Comparison of ENCODE assay signal across 17 mouse cellular contexts in genomic region chr4:97941616-97942015, GRCm38 (mm10).
DNase-seq lines count a peak whose midpoint lies in the region; ATAC-seq and TF ChIP-seq lines count a peak whose summit lies in the region.
"Had no signal": no experiment of that assay in that cellular context is flagged by ENCODE, and none has a peak within 500 bp of the region (broad histone marks: within the 10 kb centered on the region; RNA-seq: fewer than 3 reads in every experiment).

No protein-coding gene starts in this region.

- no peak for TF ChIP-seq CTCF in lung, embryonic 14.5 days (IDR thresholded peaks at IDR 0.05; ENCODE audit: low read depth)
- TF ChIP-seq CTCF in lung, adult 2 months (IDR thresholded peaks at IDR 0.05; ENCODE audit: insufficient read depth, low read length), result no peak

- H3K9ac ChIP-seq in lung, embryonic 14.5 days, result no peak overlapping the region
- no peak overlapping the region for H3K9ac ChIP-seq in intestine, embryonic 15.5 days
- no peak overlapping the region for H3K9ac ChIP-seq in stomach, embryonic 16.5 days (ENCODE audit: low read length)
- H3K9ac ChIP-seq: heart, embryonic 12.5 days; hindbrain, embryonic 13.5 days; midbrain, embryonic 12.5 days had no signal

- H3K4me2 ChIP-seq in lung, embryonic 14.5 days, result no peak overlapping the region
- no peak overlapping the region for H3K4me2 ChIP-seq in intestine, embryonic 15.5 days (replicated peaks)
- H3K4me2 ChIP-seq in stomach, embryonic 16.5 days (ENCODE audit: low read depth, low read length), result no peak overlapping the region
- H3K4me2 ChIP-seq: heart, embryonic 12.5 days; hindbrain, embryonic 13.5 days; midbrain, embryonic 12.5 days had no signal

- H3K4me1 ChIP-seq in lung, embryonic 14.5 days (ENCODE audit: insufficient read depth), result peaks cover 20% of the 10 kb centered on the region
- H3K4me1 ChIP-seq in lung, adult 2 months (ENCODE audit: control insufficient read depth, insufficient read depth, low read length), result peaks cover 9% of the 10 kb centered on the region
- H3K4me1 ChIP-seq in intestine, embryonic 15.5 days (replicated peaks), result peaks cover 8% of the 10 kb centered on the region; the same call in 1 of the 2 replicates
- H3K4me1 ChIP-seq in stomach, embryonic 16.5 days (ENCODE audit: control insufficient read depth, insufficient read depth, low read length), result peaks cover 16% of the 10 kb centered on the region; the same call in 1 of the 2 replicates

- H3K27ac ChIP-seq in lung, embryonic 14.5 days (ENCODE audit: low read depth), result peak overlapping the region; percentile 61; the same call in 1 of the 2 replicates
- 0 out of 2 replicates have a peak overlapping the region, but pooled peaks have one; percentile 3 for H3K27ac ChIP-seq in intestine, embryonic 15.5 days
- peak overlapping the region; percentile 74 for H3K27ac ChIP-seq in stomach, embryonic 16.5 days (ENCODE audit: low read length)
- H3K27ac ChIP-seq: hindbrain, embryonic 13.5 days; midbrain, embryonic 12.5 days had no signal

- H3K27me3 ChIP-seq in lung, embryonic 14.5 days (ENCODE audit: insufficient read depth, low read length), result no peaks in the 10 kb centered on the region
- H3K27me3 ChIP-seq in intestine, embryonic 15.5 days (replicated peaks), result no peaks in the 10 kb centered on the region
- H3K27me3 ChIP-seq in stomach, embryonic 16.5 days (ENCODE audit: control insufficient read depth, insufficient read depth, low read length), result no peaks in the 10 kb centered on the region
- H3K27me3 ChIP-seq: heart, embryonic 12.5 days; hindbrain, embryonic 13.5 days; midbrain, embryonic 12.5 days; Patski had no signal

- no peaks in the 10 kb centered on the region for H3K9me3 ChIP-seq in lung, embryonic 14.5 days (ENCODE audit: low read depth, low read length)
- H3K9me3 ChIP-seq in intestine, embryonic 15.5 days, result no peaks in the 10 kb centered on the region
- no peaks in the 10 kb centered on the region; the same call in 1 of the 2 replicates for H3K9me3 ChIP-seq in stomach, embryonic 16.5 days (replicated peaks; ENCODE audit: control insufficient read depth, low read length)
- H3K9me3 ChIP-seq: heart, embryonic 12.5 days; hindbrain, embryonic 13.5 days; midbrain, embryonic 12.5 days had no signal

- intact Hi-C loops in heart, postnatal 14 days (cut with DNase I), result no loop called here

- no peak for TF ChIP-seq POLR2A in lung, adult 2 months (IDR thresholded peaks at IDR 0.05; ENCODE audit: borderline replicate concordance, extremely low read depth, low read depth, low read length)

- peak; percentile 68 for DNase-seq in heart, adult 11 months
- no peak for DNase-seq in heart, postnatal 14 days
- no peak for DNase-seq in lung, embryonic 14.5 days
- no peak for DNase-seq in lung, adult 2 months
- DNase-seq: adrenal gland, postnatal 25 days; cerebellum, adult 8-10 months; gastrocnemius, postnatal 14 days; kidney, adult 11 months; kidney, postnatal 10 days; lung, adult 18-20 months had no signal

- WGBS in lung, embryonic 14.5 days, result 57% methylated on average over 8 of the region's 8 CpGs
- 77% methylated on average over 8 of the region's 8 CpGs for WGBS in lung, adult 2 months
- WGBS in intestine, embryonic 15.5 days, result 43% methylated on average over 8 of the region's 8 CpGs
- 53% methylated on average over 8 of the region's 8 CpGs for WGBS in stomach, embryonic 16.5 days

- H3K36me3 ChIP-seq in lung, embryonic 14.5 days (ENCODE audit: insufficient read depth), result no peaks in the 10 kb centered on the region
- no peaks in the 10 kb centered on the region for H3K36me3 ChIP-seq in intestine, embryonic 15.5 days
- no peaks in the 10 kb centered on the region for H3K36me3 ChIP-seq in stomach, embryonic 16.5 days (ENCODE audit: control insufficient read depth, insufficient read depth, low read length)
- H3K36me3 ChIP-seq: hindbrain, embryonic 13.5 days; midbrain, embryonic 12.5 days had no signal

- no peak overlapping the region for H3K4me3 ChIP-seq in lung, embryonic 14.5 days (ENCODE audit: low read depth, low read length)
- no peak overlapping the region for H3K4me3 ChIP-seq in lung, adult 2 months (replicated peaks; ENCODE audit: extremely low read depth, low read depth, low read length)
- H3K4me3 ChIP-seq in intestine, embryonic 15.5 days (replicated peaks), result no peak overlapping the region
- H3K4me3 ChIP-seq in stomach, embryonic 16.5 days (replicated peaks; ENCODE audit: low read length), result no peak overlapping the region
- H3K4me3 ChIP-seq: heart, embryonic 12.5 days; hindbrain, embryonic 13.5 days; midbrain, embryonic 12.5 days had no signal

- no peak for ATAC-seq in lung, embryonic 14.5 days (ENCODE audit: insufficient read depth)
- no peak for ATAC-seq in intestine, embryonic 15.5 days
- ATAC-seq in stomach, embryonic 16.5 days (ENCODE audit: insufficient read depth, low FRiP score), result no peak
- ATAC-seq in cerebellum, adult (ENCODE audit: insufficient number of reproducible peaks, low FRiP score, low TSS enrichment), result no peak
- ATAC-seq: Patski had no signal

Comparison
In these comparisons a context has a peak if more than half of its experiments do, and no peak if none do; other contexts are left out.
1. H3K27ac ChIP-seq: peak in every context shown above with its lines; median percentile 74 in stomach, embryonic 16.5 days; 61 in lung, embryonic 14.5 days; 3 in intestine, embryonic 15.5 days.